Mouse (Mus musculus): ENCODE results near the gene Mcm5.

Gene Mcm5

DNA sequence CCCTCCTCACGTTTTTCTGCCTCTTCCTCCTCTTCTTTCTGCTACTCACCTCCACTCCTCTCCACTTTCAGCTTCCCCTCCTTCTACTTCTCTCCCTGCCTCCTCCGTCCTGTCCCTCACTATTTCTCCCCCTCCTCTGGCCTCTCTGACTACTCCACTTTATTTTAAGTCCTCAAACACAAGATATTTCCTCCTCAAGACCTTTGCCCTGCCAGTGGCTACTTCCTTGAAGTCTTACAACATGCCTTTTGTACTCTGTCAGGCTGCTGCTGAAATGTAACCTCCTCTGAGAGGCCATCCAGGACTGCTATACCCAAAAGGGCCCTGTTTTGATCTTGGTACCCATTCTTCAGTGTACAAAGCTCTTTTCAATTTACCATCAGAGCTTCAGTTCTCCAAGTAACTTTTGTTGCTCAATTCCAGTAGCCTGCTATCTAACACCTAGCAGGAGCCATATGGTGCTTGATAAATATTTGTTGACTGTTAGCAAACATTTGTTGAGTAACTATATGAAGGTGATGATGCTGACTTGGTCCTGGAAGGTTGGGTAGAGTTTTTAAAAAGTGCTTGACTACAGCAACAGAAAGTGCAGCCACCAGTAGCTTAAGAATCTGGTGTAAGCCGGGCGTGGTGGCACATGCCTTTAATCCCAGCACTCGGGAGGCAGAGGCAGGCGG is 62.8 kb downstream of the Mcm5 start:
- no peak for DNase-seq

Measured in kidney, postnatal 25 days (tissue).